Mouse (Mus musculus) CH12.LX (cell line): ENCODE measurements around the gene 4930402F06Rik.

Source experiments
- GABPA ChIP-seq: IDR thresholded peaks from 2 replicates; pipeline ENCODE4 v1.6.1; 2012; ENCODE audit warnings: low read depth, low read length, improper control_type of control experiment, inconsistent platforms; ENCODE audit not compliant: insufficient replicate concordance
- RCOR1 ChIP-seq: conservative IDR thresholded peaks from 2 replicates; pipeline ENCODE4 v1.6.1; 2012; ENCODE audit warnings: low read depth, mild to moderate bottlenecking, inconsistent platforms, low read length, improper control_type of control experiment
- ZKSCAN1 ChIP-seq: IDR thresholded peaks from 2 replicates; pipeline ENCODE4 v1.6.1; 2012; ENCODE audit warnings: low read depth, inconsistent platforms, low read length, improper control_type of control experiment, borderline replicate concordance
- ZMIZ1 ChIP-seq: IDR thresholded peaks from 2 replicates; pipeline ENCODE4 v1.6.1; 2012; ENCODE audit warnings: low read depth, mild to moderate bottlenecking, inconsistent platforms, low read length, improper control_type of control experiment
- ZNF384 ChIP-seq: IDR thresholded peaks from 2 replicates; pipeline ENCODE4 v1.6.1; 2012; ENCODE audit warnings: low read depth, low read length, improper control_type of control experiment, inconsistent platforms

- TF ChIP-seq RCOR1 (no peak), ZMIZ1 (no peak), ZKSCAN1 (no peak), ZNF384 (no peak), GABPA (no peak)
Observed at GRCm38 (mm10) chr2:35397096-35397495, at the start of gene 4930402F06Rik.
